Mouse (Mus musculus): ENCODE data around the gene Spata13. TPM values are rescaled to one million over a fixed set of nuclear protein-coding genes. Genes with fewer than 3 reads are reported as not detected.

Spata13 gene
- polyA plus RNA-seq, 1 experiment from 2014 or later, result 25.9 TPM

GRCm38 (mm10) chr14:60605564-60605963 is 28.2 kb upstream of the Spata13 start:
- DNase-seq (ENCODE audit: low spot score), result no peak
- Histone ChIP-seq H3K4me2 (ENCODE audit: low read depth, low read length) (no peak overlapping the region), H3K36me3 (replicated peaks; ENCODE audit: control insufficient read depth, insufficient read depth, low read depth, low read length) (no peaks in the 10 kb centered on the region), H3K4me1 (ENCODE audit: control insufficient read depth, insufficient read depth, low read length) (no peaks in the 10 kb centered on the region), H3K27ac (replicated peaks; ENCODE audit: low read depth, low read length) (no peak overlapping the region), H3K27me3 (ENCODE audit: control insufficient read depth, insufficient read depth, low read length) (no peaks in the 10 kb centered on the region), H3K9me3 (replicated peaks; ENCODE audit: control insufficient read depth, low read length) (no peaks in the 10 kb centered on the region), H3K4me3 (ENCODE audit: low read depth, low read length) (no peak overlapping the region), H3K9ac (replicated peaks; ENCODE audit: low read length) (no peak overlapping the region)
- no peak for ATAC-seq (replicated peaks; ENCODE audit: insufficient number of reproducible peaks, low FRiP score, low TSS enrichment, low read depth)
- WGBS, result 68% methylated on average over 2 of the region's 2 CpGs

GRCm38 (mm10) chr14:60606194-60606593 is 27.6 kb upstream of the Spata13 start:
- ATAC-seq (replicated peaks; ENCODE audit: insufficient number of reproducible peaks, low FRiP score, low TSS enrichment, low read depth) (no peak), DNase-seq (ENCODE audit: low spot score) (no peak)
- 60% methylated on average over 4 of the region's 4 CpGs for WGBS
- H3K4me3 ChIP-seq (ENCODE audit: low read depth, low read length), result no peak overlapping the region
- no peak overlapping the region for H3K27ac ChIP-seq (replicated peaks; ENCODE audit: low read depth, low read length)
- H3K36me3 ChIP-seq (replicated peaks; ENCODE audit: control insufficient read depth, insufficient read depth, low read depth, low read length), result no peaks in the 10 kb centered on the region
- no peaks in the 10 kb centered on the region for H3K9me3 ChIP-seq (replicated peaks; ENCODE audit: control insufficient read depth, low read length)
- no peaks in the 10 kb centered on the region for H3K4me1 ChIP-seq (ENCODE audit: control insufficient read depth, insufficient read depth, low read length)
- no peak overlapping the region for H3K4me2 ChIP-seq (ENCODE audit: low read depth, low read length)
- no peaks in the 10 kb centered on the region for H3K27me3 ChIP-seq (ENCODE audit: control insufficient read depth, insufficient read depth, low read length)
- H3K9ac ChIP-seq (replicated peaks; ENCODE audit: low read length), result no peak overlapping the region

- Histone ChIP-seq H3K4me2 (ENCODE audit: low read depth, low read length) (no peak overlapping the region), H3K9ac (replicated peaks; ENCODE audit: low read length) (no peak overlapping the region), H3K4me1 (ENCODE audit: control insufficient read depth, insufficient read depth, low read length) (no peaks in the 10 kb centered on the region), H3K4me3 (ENCODE audit: low read depth, low read length) (no peak overlapping the region), H3K9me3 (replicated peaks; ENCODE audit: control insufficient read depth, low read length) (no peaks in the 10 kb centered on the region), H3K36me3 (replicated peaks; ENCODE audit: control insufficient read depth, insufficient read depth, low read depth, low read length) (no peaks in the 10 kb centered on the region), H3K27me3 (ENCODE audit: control insufficient read depth, insufficient read depth, low read length) (no peaks in the 10 kb centered on the region), H3K27ac (replicated peaks; ENCODE audit: low read depth, low read length) (no peak overlapping the region)
- no peak for DNase-seq (ENCODE audit: low spot score)
- 84% methylated on average over 4 of the region's 4 CpGs for WGBS
- ATAC-seq (replicated peaks; ENCODE audit: insufficient number of reproducible peaks, low FRiP score, low TSS enrichment, low read depth), result no peak
These were observed 26.1 kb upstream of the Spata13 start for GRCm38 (mm10) chr14:60607743-60608142.

- Histone ChIP-seq H3K27me3 (ENCODE audit: control insufficient read depth, insufficient read depth, low read length) (no peaks in the 10 kb centered on the region), H3K4me1 (ENCODE audit: control insufficient read depth, insufficient read depth, low read length) (no peaks in the 10 kb centered on the region), H3K36me3 (replicated peaks; ENCODE audit: control insufficient read depth, insufficient read depth, low read depth, low read length) (no peaks in the 10 kb centered on the region), H3K4me3 (ENCODE audit: low read depth, low read length) (no peak overlapping the region), H3K9me3 (replicated peaks; ENCODE audit: control insufficient read depth, low read length) (no peaks in the 10 kb centered on the region), H3K27ac (replicated peaks; ENCODE audit: low read depth, low read length) (no peak overlapping the region), H3K9ac (replicated peaks; ENCODE audit: low read length) (no peak overlapping the region), H3K4me2 (ENCODE audit: low read depth, low read length) (no peak overlapping the region)
- ATAC-seq (replicated peaks; ENCODE audit: insufficient number of reproducible peaks, low FRiP score, low TSS enrichment, low read depth) (no peak), DNase-seq (ENCODE audit: low spot score) (no peak)
- 84% methylated on average over 1 of the region's 1 CpGs for WGBS
These were observed 24.6 kb upstream of the Spata13 start for GRCm38 (mm10) chr14:60609160-60609559.

- no peak overlapping the region for H3K4me2 ChIP-seq (ENCODE audit: low read depth, low read length)
- H3K27ac ChIP-seq (replicated peaks; ENCODE audit: low read depth, low read length), result no peak overlapping the region
- WGBS, result 33% methylated on average over 7 of the region's 7 CpGs
- ATAC-seq (replicated peaks; ENCODE audit: insufficient number of reproducible peaks, low FRiP score, low TSS enrichment, low read depth) (no peak), DNase-seq (ENCODE audit: low spot score) (no peak)
- no peaks in the 10 kb centered on the region for H3K4me1 ChIP-seq (ENCODE audit: control insufficient read depth, insufficient read depth, low read length)
- H3K4me3 ChIP-seq (ENCODE audit: low read depth, low read length), result no peak overlapping the region
- H3K36me3 ChIP-seq (replicated peaks; ENCODE audit: control insufficient read depth, insufficient read depth, low read depth, low read length), result no peaks in the 10 kb centered on the region
- no peak overlapping the region for H3K9ac ChIP-seq (replicated peaks; ENCODE audit: low read length)
- H3K9me3 ChIP-seq (replicated peaks; ENCODE audit: control insufficient read depth, low read length), result no peaks in the 10 kb centered on the region
- H3K27me3 ChIP-seq (ENCODE audit: control insufficient read depth, insufficient read depth, low read length), result no peaks in the 10 kb centered on the region
These were observed 21.1 kb upstream of the Spata13 start for GRCm38 (mm10) chr14:60612671-60613070.

GRCm38 (mm10) chr14:60621076-60621475 is 12.7 kb upstream of the Spata13 start:
- no peaks in the 10 kb centered on the region for H3K27me3 ChIP-seq (ENCODE audit: control insufficient read depth, insufficient read depth, low read length)
- WGBS, result 77% methylated on average over 9 of the region's 9 CpGs
- H3K9ac ChIP-seq (replicated peaks; ENCODE audit: low read length), result no peak overlapping the region
- no peak overlapping the region for H3K4me2 ChIP-seq (ENCODE audit: low read depth, low read length)
- no peak overlapping the region for H3K4me3 ChIP-seq (ENCODE audit: low read depth, low read length)
- ATAC-seq (replicated peaks; ENCODE audit: insufficient number of reproducible peaks, low FRiP score, low TSS enrichment, low read depth) (no peak), DNase-seq (ENCODE audit: low spot score) (no peak)
- H3K9me3 ChIP-seq (replicated peaks; ENCODE audit: control insufficient read depth, low read length), result no peaks in the 10 kb centered on the region
- H3K4me1 ChIP-seq (ENCODE audit: control insufficient read depth, insufficient read depth, low read length), result no peaks in the 10 kb centered on the region
- H3K27ac ChIP-seq (replicated peaks; ENCODE audit: low read depth, low read length), result no peak overlapping the region
- no peaks in the 10 kb centered on the region for H3K36me3 ChIP-seq (replicated peaks; ENCODE audit: control insufficient read depth, insufficient read depth, low read depth, low read length)

- no peak for ATAC-seq (replicated peaks; ENCODE audit: insufficient number of reproducible peaks, low FRiP score, low TSS enrichment, low read depth)
- WGBS, result 72% methylated on average over 6 of the region's 6 CpGs
- Histone ChIP-seq H3K9ac (replicated peaks; ENCODE audit: low read length) (no peak overlapping the region), H3K36me3 (replicated peaks; ENCODE audit: control insufficient read depth, insufficient read depth, low read depth, low read length) (no peaks in the 10 kb centered on the region), H3K27ac (replicated peaks; ENCODE audit: low read depth, low read length) (no peak overlapping the region), H3K9me3 (replicated peaks; ENCODE audit: control insufficient read depth, low read length) (no peaks in the 10 kb centered on the region), H3K27me3 (ENCODE audit: control insufficient read depth, insufficient read depth, low read length) (no peaks in the 10 kb centered on the region), H3K4me1 (ENCODE audit: control insufficient read depth, insufficient read depth, low read length) (no peaks in the 10 kb centered on the region), H3K4me2 (ENCODE audit: low read depth, low read length) (no peak overlapping the region), H3K4me3 (ENCODE audit: low read depth, low read length) (no peak overlapping the region)
- no peak for DNase-seq (ENCODE audit: low spot score)
These were observed 8.3 kb upstream of the Spata13 start for GRCm38 (mm10) chr14:60625486-60625885.

- Histone ChIP-seq H3K4me1 (ENCODE audit: control insufficient read depth, insufficient read depth, low read length) (no peaks in the 10 kb centered on the region), H3K9me3 (replicated peaks; ENCODE audit: control insufficient read depth, low read length) (no peaks in the 10 kb centered on the region), H3K27ac (replicated peaks; ENCODE audit: low read depth, low read length) (no peak overlapping the region), H3K4me3 (ENCODE audit: low read depth, low read length) (no peak overlapping the region), H3K36me3 (replicated peaks; ENCODE audit: control insufficient read depth, insufficient read depth, low read depth, low read length) (no peaks in the 10 kb centered on the region), H3K9ac (replicated peaks; ENCODE audit: low read length) (no peak overlapping the region), H3K4me2 (ENCODE audit: low read depth, low read length) (no peak overlapping the region), H3K27me3 (ENCODE audit: control insufficient read depth, insufficient read depth, low read length) (no peaks in the 10 kb centered on the region)
- ATAC-seq (replicated peaks; ENCODE audit: insufficient number of reproducible peaks, low FRiP score, low TSS enrichment, low read depth) (no peak), DNase-seq (ENCODE audit: low spot score) (no peak)
- 83% methylated on average over 9 of the region's 9 CpGs for WGBS
These were observed 3.8 kb upstream of the Spata13 start for GRCm38 (mm10) chr14:60629887-60630460.
